Mouse (Mus musculus) embryo, embryonic 10.5 days (tissue): ENCODE results near the gene Hivep3.

Experiments
- DNase-seq: peaks from one replicate; pipeline ENCODE4 v3.0.0-alpha.2; 2015; ENCODE audit warnings: low spot score

Gene Hivep3

DNA sequence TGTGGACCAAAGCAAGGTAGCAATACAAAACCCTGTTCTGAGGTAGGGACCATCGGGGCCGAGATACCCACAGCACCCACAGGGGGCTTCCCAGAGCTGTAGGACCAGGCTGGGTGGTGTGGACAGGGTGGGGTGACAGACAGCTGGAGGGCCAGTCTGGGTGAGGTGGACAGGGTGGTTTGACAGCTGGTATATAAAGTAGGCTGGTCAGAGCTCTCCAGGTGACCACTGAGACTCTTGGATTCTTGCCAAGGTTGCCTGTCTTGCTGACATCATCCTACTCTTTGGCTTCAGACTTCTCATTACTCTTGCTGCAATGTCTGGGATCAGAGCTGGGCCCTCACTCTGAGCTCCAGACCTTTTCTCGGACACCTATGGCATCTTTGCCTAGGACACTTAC is 372.8 kb downstream of the Hivep3 start:
- no peak for DNase-seq

DNA sequence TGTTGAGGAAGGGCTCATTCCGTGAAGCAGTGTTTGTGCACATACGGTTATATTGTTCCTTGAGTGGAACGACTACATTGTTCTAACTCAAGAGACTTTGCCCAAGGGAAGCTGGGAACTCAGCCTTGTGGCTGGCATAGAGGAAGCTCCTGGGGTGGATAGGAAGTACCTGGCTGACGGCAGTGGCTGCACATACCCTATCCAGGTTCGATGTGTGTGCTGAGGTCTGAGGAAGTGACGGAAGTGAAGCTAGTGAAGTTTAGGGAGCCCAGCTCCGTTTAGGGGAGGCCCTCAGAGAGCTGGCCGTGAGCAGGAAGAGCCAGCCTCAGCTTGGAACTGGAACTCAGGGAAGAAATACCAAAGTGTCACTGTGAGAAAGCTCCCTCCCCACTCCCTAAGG is 374.2 kb downstream of the Hivep3 start:
- no peak for DNase-seq

DNA sequence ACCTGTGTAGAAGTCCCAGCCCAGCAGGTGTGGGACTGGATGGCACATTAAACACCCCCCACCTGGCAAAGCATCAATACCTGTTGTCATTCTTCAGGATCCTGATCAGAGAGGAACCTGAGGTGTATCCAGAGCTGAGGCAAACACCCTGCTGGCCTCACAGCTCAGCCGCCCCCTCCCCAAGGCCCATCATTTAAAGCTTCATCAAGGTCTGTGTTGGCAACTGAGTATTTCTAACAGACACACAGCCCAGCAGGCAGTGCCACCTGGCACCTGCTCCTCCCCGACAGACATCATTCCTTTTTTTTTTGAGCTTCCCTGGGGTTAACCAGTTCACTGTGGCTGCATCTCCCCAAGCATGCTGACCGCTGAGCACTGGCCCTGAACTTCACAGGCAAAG is 381.9 kb downstream of the Hivep3 start:
- no peak for DNase-seq

DNA sequence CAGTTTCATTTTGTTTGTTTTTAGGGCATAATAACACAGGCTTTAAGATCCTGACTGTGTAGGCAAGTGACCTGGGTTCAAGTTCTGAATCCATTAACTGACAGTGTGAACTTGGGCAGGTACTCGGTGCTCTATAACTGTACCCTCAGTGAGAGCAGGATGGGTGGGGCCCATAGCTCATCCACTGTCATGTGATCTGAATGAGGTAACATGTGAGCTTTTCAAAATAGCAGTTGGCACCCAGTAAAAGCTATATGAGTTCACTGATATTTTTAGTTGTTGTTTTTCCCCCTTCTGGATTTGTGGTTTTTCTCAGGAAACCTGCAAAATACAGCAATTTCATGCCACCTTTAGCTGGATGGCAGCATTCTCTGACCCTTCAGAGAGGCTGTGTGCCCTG is 382.7 kb downstream of the Hivep3 start:
- DNase-seq: no peak

DNA sequence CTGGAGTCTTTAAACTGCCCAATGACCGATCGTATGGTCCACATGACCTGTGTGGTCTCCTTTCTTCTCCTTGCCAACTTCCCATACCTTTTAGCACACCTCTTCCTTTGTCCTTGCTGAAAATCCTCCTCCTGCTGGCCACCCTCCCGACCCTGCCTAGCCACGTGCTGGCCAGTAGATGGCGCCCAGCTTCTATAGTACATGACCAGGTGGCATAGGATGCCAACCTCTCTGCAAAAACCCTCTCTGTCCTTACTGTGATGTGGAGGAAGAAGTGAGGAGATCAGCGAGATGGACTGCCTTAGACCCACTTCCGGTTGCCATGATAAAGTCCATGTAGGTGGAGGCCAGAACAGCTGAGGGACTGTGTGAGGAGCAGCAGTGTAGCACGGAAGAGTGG is 386.7 kb downstream of the Hivep3 start:
- DNase-seq: peak; percentile 40

DNA sequence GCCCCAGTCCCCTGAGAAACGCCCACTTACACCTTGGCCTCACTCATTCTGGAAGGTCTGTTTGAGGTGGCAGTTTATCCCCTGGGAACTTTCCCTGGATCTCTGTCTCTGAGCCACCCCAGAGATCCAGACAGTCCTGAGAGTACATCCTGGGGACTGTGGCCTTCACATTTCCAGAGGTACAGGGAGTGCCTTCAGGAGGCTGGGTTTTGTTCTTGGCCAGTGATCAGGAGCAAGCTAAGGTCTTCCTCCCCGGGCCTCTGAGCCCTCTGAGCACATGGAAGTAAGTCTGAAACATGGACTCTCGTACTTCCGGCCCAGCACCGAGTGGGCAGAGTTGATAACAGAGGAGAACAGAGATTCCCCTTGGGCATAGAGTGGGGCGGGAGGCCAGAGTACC is 391.1 kb downstream of the Hivep3 start:
- DNase-seq: no peak

DNA sequence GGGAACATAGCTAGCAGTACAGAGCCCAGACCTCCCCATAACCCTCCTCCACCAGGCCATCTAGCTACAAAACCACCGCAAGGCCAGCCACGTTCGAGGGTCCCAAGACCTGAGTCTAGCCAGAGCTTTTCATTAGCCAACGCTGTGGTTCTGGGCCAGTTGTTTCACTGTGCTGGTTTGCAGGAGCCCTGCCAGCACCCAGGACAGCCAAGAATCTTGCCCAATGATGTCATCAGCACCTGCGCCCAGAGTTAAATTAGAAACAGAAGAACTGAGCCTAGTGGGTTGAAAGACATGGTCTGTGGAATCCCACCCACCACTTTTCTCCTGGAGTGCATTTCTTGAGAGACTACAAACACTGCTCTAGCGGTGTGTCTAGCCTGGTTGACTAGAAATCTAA is 392.5 kb downstream of the Hivep3 start:
- no peak for DNase-seq

DNA sequence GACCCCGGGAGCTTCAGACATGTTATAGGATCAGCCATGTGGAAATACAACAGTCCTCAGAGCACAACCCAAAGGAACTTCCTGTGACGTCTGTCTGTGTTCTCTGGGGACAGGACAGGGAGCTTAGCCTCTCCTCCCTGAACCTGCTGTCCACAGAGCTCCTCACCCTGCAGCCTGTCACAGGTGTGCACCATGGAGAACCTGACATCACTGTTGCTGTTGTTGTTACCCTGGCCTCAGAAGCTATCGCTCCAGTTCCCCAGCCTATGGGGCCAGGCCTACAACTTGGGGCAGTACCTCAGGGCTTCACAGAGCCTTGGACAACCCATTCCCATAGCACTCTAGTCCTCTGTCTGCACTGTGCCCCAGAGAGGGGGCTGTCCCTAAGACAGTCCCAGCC is 393.7 kb downstream of the Hivep3 start:
- no peak for DNase-seq

DNA sequence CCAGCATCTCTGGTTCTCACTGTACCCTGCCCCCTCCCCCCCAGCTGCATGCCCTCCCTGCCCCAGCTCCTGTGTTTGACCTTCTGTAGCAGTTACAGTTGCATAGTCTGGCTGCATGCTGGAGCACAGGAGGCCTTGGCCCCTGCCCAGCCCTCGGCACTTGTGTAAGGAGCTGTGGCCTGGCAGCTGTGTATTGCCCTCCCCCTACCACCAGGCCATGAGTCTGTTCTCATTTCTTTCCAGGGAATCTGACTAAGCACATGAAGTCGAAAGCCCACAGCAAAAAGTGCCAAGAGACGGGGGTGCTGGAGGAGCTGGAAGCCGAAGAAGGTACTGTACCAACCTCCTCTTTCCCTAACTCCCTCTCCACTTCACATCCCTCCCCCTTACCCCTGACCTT is 394.4 kb downstream of the Hivep3 start:
- DNase-seq: no peak

DNA sequence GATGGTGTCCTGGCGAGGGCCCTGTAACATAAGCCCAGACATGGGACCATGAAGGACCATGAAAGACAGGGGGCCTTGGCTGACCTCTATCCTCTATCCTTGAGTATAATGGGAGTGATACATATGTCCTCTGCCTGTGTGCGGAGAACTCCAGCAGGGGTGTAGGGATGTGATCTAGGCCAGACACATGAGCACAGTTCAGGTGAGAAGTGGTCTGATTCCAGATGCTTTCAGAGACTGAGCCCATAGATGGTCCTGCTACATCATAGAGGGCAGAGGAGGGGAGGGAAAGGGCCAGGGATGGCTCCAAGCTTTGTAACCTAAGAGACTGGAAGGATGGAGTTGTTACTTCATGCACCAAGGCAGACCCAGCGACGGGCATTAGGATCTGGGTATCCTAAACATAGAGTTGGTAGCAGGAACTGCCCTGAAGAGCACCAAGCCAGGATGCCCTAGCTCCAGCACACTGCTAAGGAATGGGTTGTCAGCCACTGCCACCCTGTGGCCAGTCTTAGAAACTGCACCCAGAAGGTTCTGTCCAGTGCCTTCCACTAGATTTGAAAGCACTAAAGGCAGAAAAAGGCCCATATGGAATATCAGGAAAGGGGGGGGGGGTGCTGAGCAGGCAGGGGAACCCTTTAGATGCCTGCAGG is 395.8 kb downstream of the Hivep3 start:
- peak; percentile 80 for DNase-seq

DNA sequence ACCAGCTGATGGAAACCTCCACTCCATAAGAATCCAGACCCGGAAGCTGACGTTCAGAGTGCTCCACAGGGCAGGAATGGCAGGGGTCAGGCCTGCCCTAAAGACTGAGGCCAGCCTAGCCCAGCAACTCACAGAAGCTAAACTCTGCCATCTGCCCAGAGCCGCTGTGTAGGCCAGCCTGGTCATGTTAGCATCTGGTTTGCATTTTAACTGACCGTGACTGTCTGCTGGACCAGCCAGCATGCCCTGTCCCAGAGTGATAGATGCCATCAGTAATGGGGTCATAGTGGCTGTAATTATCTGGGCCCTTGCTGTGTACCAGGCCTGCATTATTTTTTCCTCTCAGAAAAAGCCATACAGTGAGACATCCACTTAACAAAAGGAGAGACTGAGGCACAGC is 397.3 kb downstream of the Hivep3 start:
- peak; percentile 41 for DNase-seq

DNA sequence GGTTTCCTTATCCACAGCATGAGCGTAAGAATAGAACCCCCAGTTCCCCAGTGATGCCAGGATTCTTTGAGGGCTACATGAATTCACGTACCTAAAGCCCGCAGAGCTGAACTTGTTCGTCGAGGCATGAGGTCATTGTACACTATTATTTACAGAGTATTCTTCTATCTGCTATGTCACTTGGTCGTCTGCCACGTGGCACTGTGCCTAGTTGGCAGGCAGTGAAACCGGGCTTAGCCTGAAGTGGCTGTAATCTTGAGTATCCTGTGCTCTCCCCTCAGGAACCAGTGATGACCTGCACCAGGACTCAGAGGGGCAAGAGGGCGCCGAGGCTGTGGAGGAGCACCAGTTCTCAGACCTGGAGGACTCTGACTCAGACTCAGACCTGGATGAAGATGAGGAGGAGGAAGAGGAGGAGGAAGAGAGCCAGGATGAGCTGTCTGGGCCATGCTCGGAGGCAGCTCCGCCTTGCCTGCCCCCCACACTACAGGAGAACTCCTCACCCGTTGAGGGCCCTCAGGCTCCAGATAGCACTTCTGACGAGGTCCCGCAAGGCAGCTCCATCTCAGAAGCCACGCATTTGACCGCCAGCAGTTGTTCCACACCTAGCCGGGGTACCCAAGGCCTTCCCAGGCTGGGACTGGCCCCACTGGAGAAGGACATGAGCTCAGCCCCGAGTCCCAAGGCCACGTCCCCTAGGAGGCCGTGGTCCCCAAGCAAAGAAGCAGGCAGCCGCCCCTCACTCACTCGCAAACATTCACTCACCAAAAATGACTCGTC is 398.0 kb downstream of the Hivep3 start:
- no peak for DNase-seq

DNA sequence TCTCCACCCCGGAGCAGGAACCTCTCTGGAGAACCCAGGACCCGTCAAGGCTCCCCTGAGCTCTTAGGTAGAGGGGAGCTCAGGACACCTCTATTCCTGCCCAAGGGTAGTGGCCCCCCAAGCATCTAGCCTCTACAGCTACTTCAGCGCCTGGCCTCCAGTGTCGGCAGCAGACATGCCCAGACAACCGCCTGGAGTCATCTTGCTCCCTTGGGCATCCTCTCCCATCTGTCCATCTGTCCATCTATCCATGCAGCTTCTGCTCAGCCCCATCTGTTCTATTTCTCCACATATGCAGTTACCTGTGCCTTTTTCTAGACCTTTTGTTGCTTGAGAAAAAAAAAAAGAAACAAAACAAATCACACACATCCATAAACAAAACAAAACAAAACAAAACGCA is 400.6 kb downstream of the Hivep3 start:
- no peak for DNase-seq

DNA sequence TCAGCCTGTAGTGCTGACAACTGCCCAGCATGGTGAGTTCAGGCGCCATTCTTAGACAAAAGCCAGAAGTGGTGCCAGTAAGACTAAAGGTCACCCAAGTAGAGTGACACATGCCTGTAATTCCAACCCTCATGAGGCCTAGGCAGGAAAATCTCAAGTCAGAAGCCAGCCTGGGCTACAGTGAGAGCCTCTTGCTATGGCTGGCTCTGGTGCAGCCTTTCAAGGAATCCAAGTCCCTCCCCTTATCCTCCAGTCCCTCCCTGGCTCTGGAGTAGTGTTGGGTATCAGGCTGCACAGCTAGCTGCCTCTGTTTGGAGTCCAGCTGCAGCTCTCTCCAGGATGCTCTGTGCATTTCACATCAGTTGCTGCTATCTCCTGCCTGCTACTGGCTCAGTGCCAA is 408.2 kb downstream of the Hivep3 start:
- DNase-seq: no peak

DNA sequence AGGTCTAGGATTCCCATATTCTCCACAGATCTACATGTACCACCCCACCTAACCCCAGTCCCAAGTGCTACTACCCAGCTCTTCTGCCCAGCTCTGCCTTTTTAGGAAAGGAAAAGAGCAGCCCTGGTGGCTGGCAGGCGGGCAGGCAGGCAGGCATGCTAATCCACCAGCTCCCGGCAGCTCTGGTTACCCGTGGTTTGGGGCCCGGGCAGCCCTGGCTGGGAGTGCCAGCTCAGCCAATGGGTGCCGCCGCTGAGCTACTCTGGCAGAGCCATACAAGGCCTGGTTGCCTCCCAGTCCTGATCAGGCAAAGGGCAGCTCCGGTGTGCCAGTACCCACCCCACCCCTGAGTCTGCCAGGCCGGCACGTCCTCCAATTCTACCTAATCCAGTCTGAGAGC is 409.3 kb downstream of the Hivep3 start:
- DNase-seq: no peak

DNA sequence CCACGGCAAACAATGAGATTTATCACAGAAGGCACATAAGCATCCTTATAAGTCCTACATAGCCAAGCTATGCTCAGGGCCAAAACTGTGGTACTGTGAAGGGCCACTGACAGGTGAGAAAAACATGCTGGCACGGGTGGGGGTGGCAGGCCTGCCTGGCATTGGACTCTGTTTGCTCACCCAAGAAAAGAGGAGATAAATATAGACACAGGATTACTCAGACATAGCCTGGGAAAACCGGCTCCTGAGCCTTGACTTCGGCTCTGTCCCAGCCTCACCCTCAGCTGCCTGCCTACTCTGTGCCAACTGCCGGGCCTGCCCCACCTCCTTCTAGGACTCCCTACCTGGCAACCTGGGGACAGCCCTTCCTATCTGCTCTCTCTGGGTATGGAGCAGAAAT is 410.8 kb downstream of the Hivep3 start:
- DNase-seq: no peak

DNA sequence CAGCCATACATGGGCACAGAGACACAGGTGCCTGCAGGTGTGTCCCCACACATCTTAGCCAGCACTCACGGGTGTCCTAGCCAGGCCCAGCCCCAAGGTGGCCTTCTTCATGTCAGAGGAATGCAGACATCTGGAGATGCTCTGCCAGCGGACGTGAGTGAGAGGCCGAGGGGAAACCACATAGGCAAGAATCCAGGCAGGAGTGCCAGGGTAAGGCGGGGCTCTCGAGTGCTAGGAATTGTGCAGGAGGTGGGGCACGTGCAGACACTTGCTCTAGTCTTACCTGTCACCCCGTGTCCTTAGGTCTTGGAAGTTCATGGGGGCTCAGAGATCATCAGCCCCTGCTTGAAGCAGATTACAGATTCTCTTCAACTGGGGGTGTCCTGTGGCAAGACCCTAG is 412.3 kb downstream of the Hivep3 start:
- DNase-seq: no peak

DNA sequence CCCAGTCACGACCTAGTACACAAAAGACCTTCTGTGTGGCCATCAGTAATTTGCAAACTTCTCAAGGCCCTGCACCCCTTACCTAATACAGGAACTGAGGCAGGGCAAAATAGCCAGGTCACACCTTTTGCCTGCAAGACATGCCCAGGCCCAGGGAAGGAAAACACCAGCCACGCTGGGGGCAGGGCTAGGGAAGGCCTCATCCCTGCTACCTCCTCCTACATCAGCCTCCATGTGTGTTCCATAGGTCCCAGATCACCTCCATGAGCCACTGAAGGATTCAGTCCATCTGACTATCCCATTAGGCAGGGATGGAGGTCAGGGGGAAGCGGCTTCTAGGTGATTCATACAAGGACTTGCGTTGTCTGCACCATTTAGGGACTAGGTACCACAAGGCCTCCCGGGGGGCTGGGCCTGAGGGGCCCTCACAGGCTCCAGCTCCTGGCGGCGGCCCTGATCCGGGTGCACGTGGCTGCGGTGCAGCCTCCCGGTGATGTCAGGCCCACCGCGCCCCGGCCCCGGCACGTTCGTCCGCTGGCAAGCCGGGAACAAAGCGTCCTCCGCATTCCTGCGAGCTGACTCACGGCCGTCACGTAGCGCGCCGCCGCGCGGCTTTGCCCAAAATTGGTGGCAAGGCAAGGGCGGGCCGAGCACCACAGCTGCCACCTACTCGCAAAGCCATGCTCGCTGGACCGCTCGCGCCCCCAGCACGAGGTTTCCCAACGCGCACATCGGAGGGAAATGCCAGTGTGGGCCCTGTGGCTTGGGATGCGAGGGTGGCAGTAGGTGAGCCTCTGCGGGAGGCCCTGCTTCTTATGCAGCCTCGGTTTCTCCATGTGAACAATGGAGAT is 414.9 kb downstream of the Hivep3 start:
- peak; percentile 84 for DNase-seq

DNA sequence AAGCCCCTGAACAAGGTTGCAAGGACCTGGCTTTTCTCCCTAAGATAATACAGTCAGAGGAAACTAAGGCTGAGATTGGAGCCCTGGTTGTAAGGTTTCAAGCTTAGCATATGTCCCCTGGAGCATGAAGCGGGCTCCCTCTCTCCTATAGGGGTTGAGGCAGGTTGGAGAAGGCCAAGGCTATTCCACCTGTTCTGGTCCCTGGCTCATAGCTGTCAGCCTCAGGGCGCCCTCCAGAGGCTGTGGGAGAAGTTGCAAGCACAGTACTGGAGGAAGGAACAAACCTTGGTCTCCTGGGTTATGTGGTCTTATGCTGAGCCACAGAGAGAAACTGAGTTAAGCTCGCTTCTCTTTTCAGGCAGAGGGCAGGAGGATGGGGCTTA is 415.5 kb downstream of the Hivep3 start:
- peak; percentile 75 for DNase-seq

DNA sequence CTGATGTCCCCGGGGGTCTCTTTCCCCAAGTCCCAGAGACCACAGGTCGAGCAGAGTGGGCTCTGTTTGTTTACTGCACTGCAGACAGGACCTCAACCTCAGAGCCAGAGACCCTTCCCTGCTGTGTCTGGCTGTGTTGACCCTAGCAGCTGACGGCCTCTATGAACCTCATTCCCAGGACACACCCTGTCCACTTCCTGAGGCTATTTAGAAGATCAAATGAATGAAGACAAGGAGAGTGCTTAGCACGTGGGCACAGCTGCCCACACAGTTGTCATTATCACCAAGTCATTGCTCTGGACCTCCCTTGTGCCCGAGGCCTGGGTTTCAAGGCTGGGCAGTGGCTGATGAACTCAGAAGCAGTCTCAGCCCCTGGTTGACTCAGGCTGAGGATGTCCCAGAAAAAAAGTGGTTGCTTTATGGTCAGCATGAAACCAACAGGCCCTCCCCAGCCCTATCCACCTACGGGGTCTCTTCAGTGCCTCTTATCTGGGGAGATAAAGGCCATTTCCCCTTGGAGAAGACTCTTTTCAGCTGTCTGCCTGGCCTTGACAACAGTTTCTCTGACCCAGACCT is 416.8 kb downstream of the Hivep3 start:
- DNase-seq: no peak

DNA sequence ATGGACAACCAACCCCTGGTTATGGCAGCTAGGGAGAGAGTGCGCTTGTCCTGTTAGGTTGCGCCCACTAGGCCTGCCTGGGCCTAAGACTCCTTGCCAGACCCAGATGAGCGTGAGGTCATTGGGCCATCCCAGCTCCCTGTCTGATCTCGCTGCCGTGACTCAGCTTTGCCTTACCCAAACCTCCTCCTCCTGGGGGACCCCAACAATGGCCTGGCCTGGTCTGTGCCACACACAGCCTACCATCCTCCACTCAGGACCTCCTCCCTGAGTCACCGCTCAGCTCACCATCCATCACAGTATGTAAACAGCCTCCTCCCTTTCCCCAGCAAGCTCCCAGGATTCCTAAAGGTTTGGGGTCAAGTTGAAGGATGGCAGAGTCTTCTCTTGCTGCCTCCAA is 418.3 kb downstream of the Hivep3 start:
- DNase-seq: no peak

DNA sequence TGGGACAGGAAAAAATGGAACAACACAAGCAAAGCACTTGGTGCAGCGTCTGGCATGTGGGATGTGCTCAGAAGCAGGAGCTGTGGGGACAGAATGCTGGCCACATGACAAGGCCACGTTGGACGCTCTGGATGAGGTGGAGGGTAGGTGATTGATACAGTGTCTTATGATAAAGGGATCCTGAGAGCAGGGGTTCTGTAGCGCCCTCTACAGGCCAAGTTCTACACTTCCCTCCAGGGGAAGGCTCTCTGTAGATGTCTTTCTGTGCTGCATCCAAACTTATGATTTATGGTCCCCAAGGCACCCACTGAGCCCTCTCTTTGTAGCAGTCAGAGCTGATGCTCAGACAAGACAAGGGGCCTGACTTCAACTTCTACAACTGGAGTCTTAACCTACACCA is 419.1 kb downstream of the Hivep3 start:
- DNase-seq: no peak

DNA sequence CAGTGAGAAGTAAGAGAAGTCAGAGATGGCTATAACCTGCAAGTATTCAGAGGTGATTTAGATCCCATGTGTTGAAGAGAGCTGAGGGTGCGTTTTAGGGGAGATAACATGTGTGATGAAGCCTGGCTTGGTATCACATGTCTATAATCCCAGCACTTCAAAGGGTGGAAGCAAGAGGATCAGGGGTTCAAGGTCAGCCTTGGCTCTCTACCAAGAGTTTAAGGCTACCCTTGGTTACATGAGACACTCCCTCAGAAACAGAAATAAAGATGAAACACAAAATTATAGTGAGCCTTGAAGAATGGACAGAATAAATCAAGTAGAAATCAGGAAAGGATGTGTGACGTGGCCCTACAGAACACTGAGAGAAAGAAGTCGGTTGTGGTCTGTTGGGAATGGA is 420.2 kb downstream of the Hivep3 start:
- DNase-seq: no peak
